Mouse (Mus musculus) liver, adult 2 months (tissue): ENCODE results near the gene Pfkfb2.

Experiments
- CTCF ChIP-seq: fragments of 200-500 bp; IDR thresholded peaks from 2 replicates; pipeline ENCODE4 v1.5.1; 2011; ENCODE audit warnings: low read depth, low read length, control low read depth
- POLR2A ChIP-seq: fragments of 200-500 bp; IDR thresholded peaks from 2 replicates; pipeline ENCODE4 v1.6.1; 2011; ENCODE audit warnings: low read length, control low read depth; ENCODE audit not compliant: insufficient read depth; ENCODE audit errors: extremely low read depth

DNA sequence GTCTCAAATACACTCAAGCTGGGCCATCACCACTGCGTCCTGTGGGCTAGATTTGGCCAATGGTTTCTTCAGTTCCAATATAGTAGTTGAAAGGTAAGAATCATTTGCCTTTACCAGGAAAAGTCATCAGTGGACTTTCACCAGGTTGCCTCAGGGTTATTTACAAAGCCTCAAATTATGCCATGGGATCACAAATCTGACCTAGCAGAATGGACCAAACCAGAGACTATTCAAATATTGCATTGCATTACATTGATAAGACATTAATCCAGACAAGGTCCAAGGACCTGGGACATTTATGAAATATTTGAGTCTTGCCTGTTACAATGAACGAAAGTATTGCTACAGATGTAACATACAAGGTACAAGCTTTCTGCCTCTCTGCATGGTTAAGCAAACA is 50.5 kb downstream of the Pfkfb2 start:
- no peak for TF ChIP-seq CTCF
- no peak for TF ChIP-seq POLR2A
